Mouse (Mus musculus): ENCODE results near the gene Mitf.

The Mitf gene

GRCm38 (mm10) chr6:97820505-97820904, 13.7 kb downstream of the Mitf start:
- peak; percentile 23 to 44 for DNase-seq (ENCODE audit: low read depth in 1 of 2, low spot score in 2 of 2)

GRCm38 (mm10) chr6:97821811-97822210, 15.0 kb downstream of the Mitf start:
- no peak for DNase-seq (ENCODE audit: low read depth in 1 of 2, low spot score in 2 of 2)

GRCm38 (mm10) chr6:97826642-97827275, 19.9 kb downstream of the Mitf start:
- no peak for DNase-seq (ENCODE audit: low read depth in 1 of 2, low spot score in 2 of 2)

GRCm38 (mm10) chr6:97828021-97828420, 21.2 kb downstream of the Mitf start:
- no peak for DNase-seq (ENCODE audit: low read depth in 1 of 2, low spot score in 2 of 2)

GRCm38 (mm10) chr6:97828822-97829719, 22.2 kb downstream of the Mitf start:
- DNase-seq (ENCODE audit: low read depth in 1 of 2, low spot score in 2 of 2), result peak; percentile 21 to 49

GRCm38 (mm10) chr6:97832501-97832900, 25.6 kb downstream of the Mitf start:
- no peak for DNase-seq (ENCODE audit: low read depth in 1 of 2, low spot score in 2 of 2)

GRCm38 (mm10) chr6:97836176-97836575, 29.3 kb downstream of the Mitf start:
- no peak for DNase-seq (ENCODE audit: low read depth in 1 of 2, low spot score in 2 of 2)

GRCm38 (mm10) chr6:97837711-97838110, 30.9 kb downstream of the Mitf start:
- no peak for DNase-seq (ENCODE audit: low read depth in 1 of 2, low spot score in 2 of 2)

- no peak for DNase-seq (ENCODE audit: low read depth in 1 of 2, low spot score in 2 of 2)
Measured at GRCm38 (mm10) chr6:97839568-97839967, 32.7 kb downstream of the Mitf start.

GRCm38 (mm10) chr6:97844112-97844511, 37.3 kb downstream of the Mitf start:
- DNase-seq (ENCODE audit: low read depth in 1 of 2, low spot score in 2 of 2), result no peak

GRCm38 (mm10) chr6:97848191-97848857, 41.5 kb downstream of the Mitf start:
- no peak for DNase-seq (ENCODE audit: low read depth in 1 of 2, low spot score in 2 of 2)

GRCm38 (mm10) chr6:97854236-97854635, 47.4 kb downstream of the Mitf start:
- DNase-seq (ENCODE audit: low read depth in 1 of 2, low spot score in 2 of 2), result no peak

- peak in 1 of 2 experiments; percentile 3 for DNase-seq (ENCODE audit: low read depth in 1 of 2, low spot score in 2 of 2)
Measured at GRCm38 (mm10) chr6:97855420-97856170, 48.7 kb downstream of the Mitf start.

GRCm38 (mm10) chr6:97856502-97856901, 49.6 kb downstream of the Mitf start:
- peak in 1 of 2 experiments; percentile 5 for DNase-seq (ENCODE audit: low read depth in 1 of 2, low spot score in 2 of 2)

GRCm38 (mm10) chr6:97857690-97858089, 50.8 kb downstream of the Mitf start:
- DNase-seq (ENCODE audit: low read depth in 1 of 2, low spot score in 2 of 2), result peak; percentile 24 to 27

GRCm38 (mm10) chr6:97866575-97866974, 59.7 kb downstream of the Mitf start:
- no peak for DNase-seq (ENCODE audit: low read depth in 1 of 2, low spot score in 2 of 2)

- no peak for DNase-seq (ENCODE audit: low read depth in 1 of 2, low spot score in 2 of 2)
Measured at GRCm38 (mm10) chr6:97868005-97868404, 61.2 kb downstream of the Mitf start.

- no peak for DNase-seq (ENCODE audit: low read depth in 1 of 2, low spot score in 2 of 2)
Measured at GRCm38 (mm10) chr6:97869953-97870352, 63.1 kb downstream of the Mitf start.

GRCm38 (mm10) chr6:97871296-97872030, 64.6 kb downstream of the Mitf start:
- no peak for DNase-seq (ENCODE audit: low read depth in 1 of 2, low spot score in 2 of 2)

GRCm38 (mm10) chr6:97873102-97873501, 66.2 kb downstream of the Mitf start:
- no peak for DNase-seq (ENCODE audit: low read depth in 1 of 2, low spot score in 2 of 2)

Measured in monocyte, adult 2 months (primary cell).